Mouse (Mus musculus): Measurements from ENCODE around the gene Car14. TPM values are rescaled to one million over a fixed set of nuclear protein-coding genes. Genes with fewer than 3 reads are reported as not detected.

Car14 gene
- polyA plus RNA-seq, 1 experiment from 2014 or later, result 8.6 TPM

Other genes starting within 250 kb of the Car14 start
- gene Mcl1, start 245.9 kb downstream of the Car14 start, polyA plus RNA-seq (2014; fragmentation: Nextera tagmentation; extraction: Ambion mirVana), result 44.1 and 65.7 TPM in 2 replicates
- 0.80 and 1.1 TPM in 2 replicates for gene Adamtsl4, start 216.8 kb downstream of the Car14 start, polyA plus RNA-seq (2014; fragmentation: Nextera tagmentation; extraction: Ambion mirVana)
- 6.1 and 10.9 TPM in 2 replicates for gene Ecm1, start 165.1 kb downstream of the Car14 start, polyA plus RNA-seq (2014; fragmentation: Nextera tagmentation; extraction: Ambion mirVana)
- gene Tars2, start 144.5 kb downstream of the Car14 start, polyA plus RNA-seq (2014; fragmentation: Nextera tagmentation; extraction: Ambion mirVana), result 41.6 and 52.3 TPM in 2 replicates
- 21.7 and 22.3 TPM in 2 replicates for gene Rprd2, start 85.8 kb downstream of the Car14 start, polyA plus RNA-seq (2014; fragmentation: Nextera tagmentation; extraction: Ambion mirVana)
- 34.0 and 44.1 TPM in 2 replicates for gene Prpf3, start 48.8 kb downstream of the Car14 start, polyA plus RNA-seq (2014; fragmentation: Nextera tagmentation; extraction: Ambion mirVana)
- 271 and 314 TPM in 2 replicates for gene Mrps21, start 33.2 kb downstream of the Car14 start, polyA plus RNA-seq (2014; fragmentation: Nextera tagmentation; extraction: Ambion mirVana)
- gene Ciart, start 22.4 kb downstream of the Car14 start, polyA plus RNA-seq (2014; fragmentation: Nextera tagmentation; extraction: Ambion mirVana), result 3.1 and 3.9 TPM in 2 replicates
- 11.1 and 14.9 TPM in 2 replicates for gene BC028528, start 12.7 kb downstream of the Car14 start, polyA plus RNA-seq (2014; fragmentation: Nextera tagmentation; extraction: Ambion mirVana)
- gene Aph1a, start 10.7 kb downstream of the Car14 start, polyA plus RNA-seq (2014; fragmentation: Nextera tagmentation; extraction: Ambion mirVana), result 34.7 and 68.9 TPM in 2 replicates
- gene Anp32e, start 24.6 kb upstream of the Car14 start, polyA plus RNA-seq (2014; fragmentation: Nextera tagmentation; extraction: Ambion mirVana), result 45.4 and 50.1 TPM in 2 replicates
- 63.5 and 70.6 TPM in 2 replicates for gene Plekho1, start 91.3 kb upstream of the Car14 start, polyA plus RNA-seq (2014; fragmentation: Nextera tagmentation; extraction: Ambion mirVana)
- gene Vps45, start 153.8 kb upstream of the Car14 start, polyA plus RNA-seq (2014; fragmentation: Nextera tagmentation; extraction: Ambion mirVana), result 46.4 and 54.6 TPM in 2 replicates
- 5.3 and 6.1 TPM in 2 replicates for gene Otud7b, start 199.8 kb upstream of the Car14 start, polyA plus RNA-seq (2014; fragmentation: Nextera tagmentation; extraction: Ambion mirVana)